Mouse (Mus musculus): ENCODE measurements around the gene Dnah6.

DNA sequence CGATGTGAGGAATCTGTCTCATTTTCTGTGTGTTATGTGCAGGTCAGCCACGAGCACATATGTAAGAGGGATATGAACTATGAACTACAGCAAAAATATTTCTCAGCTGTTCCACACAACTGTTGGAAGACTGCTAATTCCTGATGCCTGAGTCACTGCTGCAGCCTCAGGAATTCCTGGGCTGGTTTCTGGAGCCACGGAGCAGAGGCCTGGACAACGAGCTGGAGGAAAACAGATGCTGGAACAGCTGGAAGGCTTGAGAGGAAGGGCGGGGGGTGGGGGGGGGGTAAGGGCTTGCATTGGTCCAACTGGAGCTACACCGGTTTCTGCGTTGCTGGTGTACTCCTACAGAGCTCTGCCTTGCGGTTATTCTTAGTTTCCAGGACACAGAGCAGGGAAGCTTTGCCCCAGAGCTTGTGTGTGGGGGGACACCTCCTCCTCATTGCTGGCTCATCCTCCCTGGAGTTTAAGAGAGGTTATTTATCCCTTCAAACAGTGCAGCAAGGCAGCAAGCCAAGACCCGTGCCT lies 240.3 kb downstream of the Dnah6 start:
- TF ChIP-seq CTCF (IDR thresholded peaks at IDR 0.05; ENCODE audit: low read depth) = no peak
- no peak; the same call in 1 of the 2 replicates for TF ChIP-seq EP300 (IDR thresholded peaks at IDR 0.05; ENCODE audit: low read depth)

Measured in heart, postnatal 0 days (tissue).